ENCODE assay signal across 20 mouse cellular contexts in genomic region chr9:120444642-120445041, GRCm38 (mm10). TPM values are rescaled to one million over a fixed set of nuclear protein-coding genes. Genes with fewer than 3 reads are reported as not detected.
A peak's percentile ranks its signal among the peaks of the same experiment; 100 is the strongest.
DNase-seq lines count a peak whose midpoint lies in the region; ATAC-seq and TF ChIP-seq lines count a peak whose summit lies in the region.
"Had no signal": no experiment of that assay in that cellular context is flagged by ENCODE, and none has a peak within 500 bp of the region (broad histone marks: within the 10 kb centered on the region; RNA-seq: fewer than 3 reads in every experiment).

No protein-coding gene starts in this region.

- TF ChIP-seq CTCF in thymus, adult 2 months (IDR thresholded peaks at IDR 0.05; ENCODE audit: borderline replicate concordance, control insufficient read depth, extremely low read depth, insufficient read depth, low read length, poor library complexity), result no peak

- H3K4me3 ChIP-seq in forebrain, embryonic 10.5 days, result no peak overlapping the region
- no peak overlapping the region for H3K4me3 ChIP-seq in forebrain, embryonic 16.5 days (replicated peaks; ENCODE audit: low read length)
- no peak overlapping the region for H3K4me3 ChIP-seq in thymus, adult 2 months (ENCODE audit: control insufficient read depth, insufficient read depth, low read length)
- H3K4me3 ChIP-seq: embryonic facial prominence, embryonic 12.5 days; erythroblast, embryonic 14.5 days; limb, embryonic 13.5 days; liver, embryonic 13.5 days; neural tube, embryonic 12.5 days had no signal

- no peaks in the 10 kb centered on the region for H3K4me1 ChIP-seq in forebrain, embryonic 10.5 days
- H3K4me1 ChIP-seq in forebrain, embryonic 16.5 days (replicated peaks; ENCODE audit: control insufficient read depth, insufficient read depth, low read length), result peaks cover 13% of the 10 kb centered on the region
- H3K4me1 ChIP-seq in thymus, adult 2 months (replicated peaks; ENCODE audit: control insufficient read depth, insufficient read depth, low read length), result no peaks in the 10 kb centered on the region
- H3K4me1 ChIP-seq: embryonic facial prominence, embryonic 12.5 days; limb, embryonic 13.5 days; liver, embryonic 13.5 days; neural tube, embryonic 12.5 days had no signal

- no peak overlapping the region for H3K9ac ChIP-seq in forebrain, embryonic 16.5 days (replicated peaks; ENCODE audit: low read depth, low read length)
- H3K9ac ChIP-seq: embryonic facial prominence, embryonic 12.5 days; hindbrain, embryonic 14.5 days; limb, embryonic 13.5 days; liver, embryonic 13.5 days; lung, embryonic 14.5 days; neural tube, embryonic 12.5 days had no signal

- no peaks in the 10 kb centered on the region for H3K27me3 ChIP-seq in forebrain, embryonic 10.5 days (ENCODE audit: poor library complexity, severe bottlenecking)
- no peaks in the 10 kb centered on the region for H3K27me3 ChIP-seq in forebrain, embryonic 16.5 days (replicated peaks; ENCODE audit: control insufficient read depth, insufficient read depth, low read length)
- no peaks in the 10 kb centered on the region for H3K27me3 ChIP-seq in thymus, adult 2 months (ENCODE audit: control insufficient read depth, insufficient read depth, low read length)
- H3K27me3 ChIP-seq: embryonic facial prominence, embryonic 12.5 days; limb, embryonic 13.5 days; liver, embryonic 13.5 days; neural tube, embryonic 12.5 days had no signal

- 0 out of 2 replicates have a peak overlapping the region, but pooled peaks have one; percentile 4 for H3K27ac ChIP-seq in forebrain, embryonic 10.5 days
- H3K27ac ChIP-seq in forebrain, embryonic 16.5 days (ENCODE audit: low read length), result peak overlapping the region; percentile 82
- H3K27ac ChIP-seq in thymus, adult 2 months (ENCODE audit: control insufficient read depth, insufficient read depth, low read length), result no peak overlapping the region
- H3K27ac ChIP-seq: embryonic facial prominence, embryonic 12.5 days; hindbrain, embryonic 14.5 days; limb, embryonic 13.5 days; liver, embryonic 13.5 days; neural tube, embryonic 12.5 days had no signal

- DNase-seq in layer of hippocampus, adult 11-12 months (ENCODE audit: low spot score), result peak; percentile 56
- no peak for DNase-seq in layer of hippocampus, postnatal 25 days (ENCODE audit: extremely low spot score in 1 of 2, low spot score in 1 of 2)
- no peak for DNase-seq in forebrain, embryonic 10.5 days (ENCODE audit: extremely low spot score, low spot score)
- DNase-seq in layer of hippocampus, postnatal 36 days, result peak; percentile 48 to 56
- no peak for DNase-seq in thymus, adult 2 months
- DNase-seq: adrenal gland, postnatal 14 days; heart, postnatal 10 days; liver, embryonic 13.5 days; lung, embryonic 14.5 days; lung, postnatal 36 days; thymus, postnatal 4 days had no signal

- WGBS in forebrain, embryonic 10.5 days, result 87% methylated on average over 9 of the region's 9 CpGs
- 17% methylated on average over 9 of the region's 9 CpGs for WGBS in forebrain, embryonic 16.5 days
- 91% methylated on average over 9 of the region's 9 CpGs for WGBS in thymus, adult 2 months

- H3K36me3 ChIP-seq in forebrain, embryonic 10.5 days (replicated peaks), result no peaks in the 10 kb centered on the region
- H3K36me3 ChIP-seq in forebrain, embryonic 16.5 days (ENCODE audit: control insufficient read depth, insufficient read depth), result no peaks in the 10 kb centered on the region
- H3K36me3 ChIP-seq in thymus, adult 2 months (ENCODE audit: control insufficient read depth, insufficient read depth, low read length), result no peaks in the 10 kb centered on the region
- H3K36me3 ChIP-seq: embryonic facial prominence, embryonic 12.5 days; limb, embryonic 13.5 days; liver, embryonic 13.5 days; neural tube, embryonic 12.5 days had no signal

- no peak for TF ChIP-seq POLR2A in thymus, adult 2 months (IDR thresholded peaks at IDR 0.05; ENCODE audit: control insufficient read depth, extremely low read depth, insufficient read depth, low read length, poor library complexity)

- peaks cover 6% of the 10 kb centered on the region; the same call in 1 of the 2 replicates for H3K9me3 ChIP-seq in forebrain, embryonic 10.5 days
- no peaks in the 10 kb centered on the region for H3K9me3 ChIP-seq in forebrain, embryonic 16.5 days (ENCODE audit: control insufficient read depth, low read length)
- H3K9me3 ChIP-seq: embryonic facial prominence, embryonic 12.5 days; limb, embryonic 13.5 days; liver, embryonic 13.5 days; neural tube, embryonic 12.5 days had no signal

- H3K4me2 ChIP-seq in forebrain, embryonic 16.5 days (ENCODE audit: low read length), result no peak overlapping the region; the same call in 1 of the 2 replicates
- H3K4me2 ChIP-seq: embryonic facial prominence, embryonic 12.5 days; heart, embryonic 11.5 days; hindbrain, embryonic 14.5 days; limb, embryonic 13.5 days; liver, embryonic 13.5 days; lung, embryonic 14.5 days; neural tube, embryonic 12.5 days had no signal

- ATAC-seq in forebrain, embryonic 16.5 days, result peak; percentile 96
- ATAC-seq in monocyte, adult 5-6 weeks (replicated peaks; ENCODE audit: insufficient number of reproducible peaks, low FRiP score, low TSS enrichment, poor library complexity, severe bottlenecking), result no peak
- ATAC-seq: intestine, embryonic 16.5 days had no signal

RNA-seq across cellular contexts. Expression of gene Eif1b, which starts 47.4 kb away (rescaled TPM):
- 100 to 1,000 TPM; 195 to 213 TPM for total RNA-seq in layer of hippocampus, postnatal 25 days (2021)
- 272 TPM in 2 replicates for polyA plus RNA-seq in forebrain, embryonic 10.5 days (2016; fragmentation: Nextera tagmentation; extraction: Ambion mirVana)
- 438 and 515 TPM in 2 replicates for polyA plus RNA-seq in forebrain, embryonic 16.5 days (2015; fragmentation: Nextera tagmentation; extraction: Ambion mirVana)
- 100 to 1,000 TPM; 194 to 201 TPM for total RNA-seq in layer of hippocampus, postnatal 36 days (2021)
- polyA plus RNA-seq in thymus, adult 2 months (2012; rRNA removed), result 94.4 and 113 TPM in 2 replicates
- 37.5 to 68.8 TPM (median 67.8 TPM) in 3 replicates for total RNA-seq in monocyte, adult 5-6 weeks (2017)

Comparison
In these comparisons a context has a peak if more than half of its experiments do, and no peak if none do; other contexts are left out.
1. DNase-seq: peak in layer of hippocampus, adult 11-12 months (single experiment) and layer of hippocampus, postnatal 36 days (2 of 2); none in layer of hippocampus, postnatal 25 days (0 of 2), forebrain, embryonic 10.5 days (single experiment) and thymus, adult 2 months (single experiment).